Mouse (Mus musculus): Measurements from ENCODE around the gene Fbxl22.

DNA sequence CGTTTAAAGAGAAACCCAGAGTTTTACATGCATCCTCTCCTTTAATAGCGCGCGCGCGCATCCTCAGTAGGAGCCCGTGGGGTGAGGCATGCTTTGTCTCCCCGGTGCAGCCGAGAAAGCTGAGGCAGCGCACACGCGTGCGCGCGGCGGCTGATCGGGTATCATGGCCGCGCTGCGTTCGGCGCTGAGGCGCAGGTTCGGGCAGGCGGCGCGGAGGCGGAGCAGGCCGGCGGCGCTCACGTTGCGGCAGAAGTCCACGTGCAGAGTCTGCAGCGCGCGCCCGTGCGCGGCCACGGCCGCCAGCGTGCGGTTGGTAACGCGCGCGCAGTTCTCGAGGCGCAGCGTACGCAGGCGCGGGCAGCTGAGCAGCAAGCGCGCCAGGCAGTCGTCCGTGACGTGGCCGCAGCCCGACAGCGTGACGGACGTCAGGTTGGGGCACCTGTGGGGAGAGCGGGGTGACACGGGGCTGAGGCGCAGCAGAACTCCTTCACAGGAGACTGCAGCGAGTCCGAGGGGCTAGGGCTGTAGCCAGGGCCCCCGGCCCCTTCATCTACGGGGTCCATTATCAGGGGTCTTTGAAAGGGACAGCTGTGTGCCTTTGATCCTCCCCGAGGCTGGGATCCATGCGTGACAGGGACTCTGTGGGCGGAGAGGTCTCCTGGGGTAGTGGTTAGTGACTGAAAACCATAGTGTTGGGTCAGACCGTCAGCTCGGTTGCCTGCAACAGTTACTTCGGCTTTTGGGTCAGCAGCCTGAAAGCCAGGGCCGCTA, 2.6 kb downstream of the Fbxl22 start:
- TF ChIP-seq CTCF (IDR thresholded peaks at IDR 0.05; ENCODE audit: extremely low read depth, insufficient read length, insufficient replicate concordance, low read depth, low read length) = no peak
- peak; percentile 36; the same call in 1 of the 2 replicates for TF ChIP-seq POLR2A (IDR thresholded peaks at IDR 0.05; ENCODE audit: low read depth, low read length)
